Mouse (Mus musculus) activated CD4-positive, CD25-positive, alpha-beta regulatory T cell, adult 9 weeks (primary cell): ENCODE results near the gene Safb2. TPM values are rescaled to one million over a fixed set of nuclear protein-coding genes. Genes with fewer than 3 reads are reported as not detected.

Experiments used
- polyA plus RNA-seq: library from polyadenylated mRNA; unstranded; fragments of 100-300 nt; shearing (Covaris generic); gene quantifications from one replicate; pipeline ENCODE4 v1.2.1, GENCODE M21; 2017

Gene Safb2
- 187 TPM for polyA plus RNA-seq

DNA sequence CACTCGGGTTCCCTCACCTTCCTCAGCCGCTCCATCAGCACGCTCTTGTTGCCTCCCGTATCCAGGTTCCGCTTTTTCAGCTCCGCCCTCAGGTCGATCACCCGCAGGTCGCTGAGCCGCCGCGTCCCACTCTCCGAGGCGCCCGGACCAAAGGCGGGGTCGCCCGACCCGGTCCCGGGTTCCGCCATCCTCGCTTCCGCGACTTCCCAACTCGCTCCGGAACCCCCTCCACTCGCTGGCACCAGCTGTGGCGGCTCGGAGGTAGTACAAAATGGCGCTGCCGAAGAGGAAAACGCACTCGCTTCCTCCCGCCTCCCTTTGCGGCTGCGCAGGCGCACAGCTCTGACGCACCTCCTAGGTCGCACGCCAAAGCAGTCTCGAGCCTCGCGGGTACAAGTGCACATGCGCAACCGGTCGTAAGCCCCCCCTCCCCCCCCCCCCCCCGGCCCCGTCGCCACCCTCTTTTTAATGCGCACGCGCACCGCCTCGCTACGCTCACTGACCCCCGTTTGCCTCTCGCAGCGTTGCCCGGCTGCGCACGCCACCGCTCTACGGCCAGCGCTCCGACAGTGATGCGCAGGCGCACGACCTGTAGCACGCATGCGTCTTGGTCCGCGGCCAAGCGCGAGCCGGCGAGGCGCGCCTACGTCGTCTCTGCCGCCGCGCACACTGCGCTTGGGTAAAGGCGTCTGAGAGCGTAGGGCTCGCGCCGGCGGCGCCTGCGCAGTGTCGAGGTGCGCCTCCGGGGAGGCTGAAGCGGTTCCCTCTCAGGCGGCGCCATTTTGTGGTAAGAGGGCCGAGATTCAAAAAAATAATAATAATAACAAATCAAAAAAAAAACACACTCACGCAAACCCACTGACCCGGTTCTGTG lies at the start of gene Safb2, which contains the start of gene Safb:
Gene Safb2, minus strand, starts transcription at position 329 of the 874 bp plus-strand sequence.
Gene Safb, plus strand, starts transcription at position 569 of the 874 bp plus-strand sequence.

DNA sequence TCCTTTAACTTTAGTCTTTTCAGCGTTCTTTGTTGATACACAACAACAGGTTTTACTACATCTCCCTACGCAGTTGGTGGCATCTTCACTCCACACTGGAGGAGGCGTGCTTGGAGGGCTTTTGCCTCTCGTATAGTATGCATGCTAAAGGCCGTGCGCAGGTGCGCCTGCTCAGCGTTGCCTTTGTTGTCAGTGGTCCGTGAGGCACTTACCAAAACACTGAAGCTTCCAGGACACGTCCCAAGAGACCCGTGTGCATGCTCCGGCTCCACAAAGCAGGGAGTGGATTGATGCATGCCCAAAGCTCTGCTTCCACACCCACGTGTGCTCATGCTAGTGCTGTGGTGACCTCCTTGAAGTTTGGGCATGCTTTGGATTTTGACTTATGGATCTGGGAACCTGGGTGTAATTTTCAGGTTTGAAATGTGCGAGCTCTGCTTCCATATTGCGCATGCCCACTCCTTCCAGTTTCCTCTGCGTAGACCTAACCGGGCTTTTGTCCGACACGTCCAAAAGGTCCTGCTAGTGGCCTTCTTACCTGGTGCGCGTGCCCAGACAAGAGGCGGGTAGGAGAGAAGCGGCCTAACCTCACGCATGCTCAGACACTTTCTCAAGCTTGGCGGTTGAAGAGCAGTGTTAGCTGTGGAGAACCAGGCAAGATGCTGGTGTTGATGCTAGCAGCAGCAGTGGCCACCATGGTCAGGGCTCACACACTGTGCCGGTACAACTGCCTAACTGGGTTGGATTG lies 43.3 kb upstream of the Safb2 start, which contains the start of gene Catsperd:
Gene Catsperd, plus strand, starts transcription at position 614 of the 748 bp plus-strand sequence.

DNA sequence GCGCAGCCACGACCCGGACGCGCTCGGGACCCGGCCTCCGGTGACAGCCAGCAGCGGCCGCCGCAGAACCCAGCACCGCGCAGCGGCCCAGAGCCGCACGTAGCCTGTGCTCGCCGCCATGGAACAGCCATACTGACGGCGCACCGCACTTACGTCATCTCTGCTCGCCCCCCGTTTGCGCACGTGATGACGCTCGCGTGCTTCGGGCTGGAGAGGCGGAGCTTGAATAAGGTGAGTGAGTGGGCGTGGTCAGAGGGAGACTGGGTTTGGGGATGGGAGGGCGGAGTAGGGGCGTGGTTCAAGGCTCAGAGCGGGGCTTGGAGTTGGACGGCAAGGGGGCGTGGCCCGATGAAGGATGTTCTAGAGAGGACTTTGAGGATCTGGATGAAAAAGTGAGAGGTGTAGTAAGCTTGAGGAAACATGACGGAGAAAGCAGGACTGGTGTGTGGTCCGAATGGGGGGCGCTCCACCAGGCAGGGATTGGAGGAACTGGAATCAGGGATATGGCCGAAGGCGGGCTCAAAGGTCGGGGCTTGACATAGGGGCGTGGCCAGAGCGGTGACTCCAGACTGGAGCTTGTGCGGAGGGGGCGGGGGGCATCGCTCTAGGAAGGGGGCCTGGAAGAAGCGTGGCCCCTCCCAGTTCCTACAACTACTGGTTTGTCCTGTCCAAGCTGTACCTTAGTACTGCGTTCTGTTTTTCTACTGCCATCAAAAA lies 42.5 kb upstream of the Safb2 start, which contains the start of gene Lonp1:
Gene Lonp1, minus strand, starts transcription at position 134 of the 717 bp plus-strand sequence.

DNA sequence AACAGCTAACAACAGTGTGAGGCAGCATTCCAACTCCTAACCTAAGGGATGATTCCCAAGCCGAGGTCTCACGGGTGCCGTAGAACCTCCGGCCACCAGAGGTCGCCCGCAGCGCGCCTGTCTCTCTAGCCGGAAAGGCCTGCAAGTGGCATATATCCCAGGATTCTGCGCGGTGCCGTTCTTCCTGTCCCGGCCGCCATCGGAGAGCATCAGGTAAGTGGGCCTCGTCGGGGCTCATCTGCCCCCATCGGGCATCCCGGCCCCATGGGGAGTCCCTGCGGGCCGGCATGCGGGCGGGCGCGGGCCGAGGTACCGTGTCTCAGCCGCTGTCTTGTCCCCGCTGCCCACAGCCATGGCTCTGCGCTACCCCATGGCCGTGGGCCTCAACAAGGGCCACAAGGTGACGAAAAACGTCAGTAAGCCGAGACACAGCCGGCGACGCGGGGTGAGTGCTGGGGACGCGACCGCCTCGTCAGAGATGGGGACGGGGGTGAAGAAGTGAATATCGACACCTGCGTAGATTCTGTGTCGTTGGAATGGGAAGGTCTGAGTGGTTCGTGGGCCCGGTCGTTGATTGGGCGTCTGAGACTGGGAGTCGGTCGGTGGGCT lies 29.0 kb upstream of the Safb2 start, which contains the start of gene Rpl36:
Gene Rpl36, plus strand, starts transcription at position 181 of the 609 bp plus-strand sequence.

GRCm38 (mm10) chr17:56609452-56610171 lies 25.2 kb upstream of the Safb2 start, which contains the start of gene 2410015M20Rik:
TSS of gene 2410015M20Rik (minus strand) at chr17:56609771.

GRCm38 (mm10) chr17:56554122-56554551 lies 30.2 kb downstream of the Safb2 start, which contains the start of gene Gm20219:
TSS of gene Gm20219 (minus strand) at chr17:56554387.

GRCm38 (mm10) chr17:56512310-56512709 lies 72.1 kb downstream of the Safb2 start, which contains the start of gene Znrf4:
TSS of gene Znrf4 (minus strand) at chr17:56512431.

Other genes with a start within 250 kb of the Safb2 start
- 13.4 TPM for gene Ptprs, start 108.1 kb downstream of the Safb2 start, polyA plus RNA-seq
- gene Znrf4, start 72.2 kb downstream of the Safb2 start, polyA plus RNA-seq = not detected
- 1.2 TPM for gene Gm20219, start 30.2 kb downstream of the Safb2 start, polyA plus RNA-seq
- 154 TPM for gene Safb, start 240 bp upstream of the Safb2 start, polyA plus RNA-seq
- gene 2410015M20Rik, start 25.2 kb upstream of the Safb2 start, polyA plus RNA-seq = 219 TPM
- gene Rpl36, start 28.8 kb upstream of the Safb2 start, polyA plus RNA-seq = 2,149 TPM
- gene Lonp1, start 42.3 kb upstream of the Safb2 start, polyA plus RNA-seq = 8.1 TPM
- gene Catsperd, start 43.6 kb upstream of the Safb2 start, polyA plus RNA-seq = 3.9 TPM
- 111 TPM for gene Ranbp3, start 88.7 kb upstream of the Safb2 start, polyA plus RNA-seq
- gene Ndufa11, start 133.2 kb upstream of the Safb2 start, polyA plus RNA-seq = 290 TPM
- gene Vmac, start 133.4 kb upstream of the Safb2 start, polyA plus RNA-seq = 4.2 TPM
- not detected for gene Nrtn, start 172.9 kb upstream of the Safb2 start, polyA plus RNA-seq
- gene Dus3l, start 180.2 kb upstream of the Safb2 start, polyA plus RNA-seq = 56.0 TPM
- gene Prr22, start 185.7 kb upstream of the Safb2 start, polyA plus RNA-seq = 1.6 TPM
- 1.5 TPM for gene Rfx2, start 246.4 kb upstream of the Safb2 start, polyA plus RNA-seq